Mouse (Mus musculus) layer of hippocampus, adult 2 months (tissue): Measurements from ENCODE around the gene Cdk17. TPM values are rescaled to one million over a fixed set of nuclear protein-coding genes. Genes with fewer than 3 reads are reported as not detected.
A peak's percentile ranks its signal among the peaks of the same experiment; 100 is the strongest.

Experiments used
- DNase-seq, 2 experiments: peaks; one replicate each; pipeline ENCODE4 v3.0.0; 2022; ENCODE audit warnings: low spot score in 2 of 2
- H3K27ac ChIP-seq: fragments of 200-600 bp; 2 replicates; pipeline ENCODE4 v1.8.1; 2022
- H3K4me3 ChIP-seq: fragments of 200-600 bp; 2 replicates; pipeline ENCODE4 v1.8.1; 2022; ENCODE audit warnings: mild to moderate bottlenecking
- CTCF ChIP-seq: fragments of 200-600 bp; conservative IDR thresholded peaks from 2 replicates; pipeline ENCODE4 v1.8.1; 2022; ENCODE audit warnings: antibody characterized with exemption, mild to moderate bottlenecking, moderate library complexity
- microRNA-seq, 2 experiments: library from miRNA; unstranded; fragments of <30 nt; microRNA quantifications; one replicate each; pipeline ENCODE4 v1.2.0; 2021
- total RNA-seq, 2 experiments: library from RNA; stranded (reverse); gene quantifications; 2 replicates each; pipeline ENCODE4 v1.2.3; 2021

Cdk17 gene
- total RNA-seq, 2 experiments from 2014 or later = 206 to 219 TPM

GRCm38 (mm10) chr10:93298208-93298607 lies 137.5 kb downstream of the Cdk17 start:
- DNase-seq = no peak
- Histone ChIP-seq H3K4me3 (no peak overlapping the region), H3K27ac (peak overlapping the region; percentile 61; the same call in 1 of the 2 replicates)
- no peak; the same call in 1 of the 2 replicates for TF ChIP-seq CTCF

DNA sequence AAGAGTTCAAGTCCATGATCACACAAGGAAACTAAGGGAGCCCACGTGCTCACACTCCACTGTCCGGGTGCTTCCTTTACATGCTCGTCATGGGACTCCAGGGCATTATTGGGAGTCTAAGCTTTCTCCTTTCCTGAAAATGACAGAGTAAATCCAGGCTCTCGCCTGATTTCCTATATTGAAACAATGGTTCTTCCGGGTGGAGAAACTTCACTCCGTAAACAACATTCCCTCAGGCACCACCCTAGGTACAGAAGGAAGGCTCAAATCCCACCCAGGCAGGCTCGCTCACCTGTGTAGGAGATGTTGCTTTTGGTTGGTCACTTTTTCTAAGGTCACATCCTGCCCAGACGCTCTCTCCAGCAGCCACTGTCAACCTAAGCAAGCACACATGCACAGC lies 141.2 kb downstream of the Cdk17 start:
- Histone ChIP-seq H3K4me3 (no peak overlapping the region), H3K27ac (peak overlapping the region; percentile 11; the same call in 1 of the 2 replicates)
- no peak for TF ChIP-seq CTCF
- no peak for DNase-seq

- Histone ChIP-seq H3K4me3 (no peak overlapping the region), H3K27ac (peak overlapping the region; percentile 23; the same call in 1 of the 2 replicates)
- no peak for DNase-seq
- TF ChIP-seq CTCF = no peak
These were observed 142.6 kb downstream of the Cdk17 start for GRCm38 (mm10) chr10:93303231-93303630.

- no peak overlapping the region for H3K4me3 ChIP-seq
- 0 out of 2 replicates have a peak overlapping the region, but pooled peaks have one; percentile 36 for H3K27ac ChIP-seq
These were observed 145.3 kb downstream of the Cdk17 start for GRCm38 (mm10) chr10:93305946-93306345.

DNA sequence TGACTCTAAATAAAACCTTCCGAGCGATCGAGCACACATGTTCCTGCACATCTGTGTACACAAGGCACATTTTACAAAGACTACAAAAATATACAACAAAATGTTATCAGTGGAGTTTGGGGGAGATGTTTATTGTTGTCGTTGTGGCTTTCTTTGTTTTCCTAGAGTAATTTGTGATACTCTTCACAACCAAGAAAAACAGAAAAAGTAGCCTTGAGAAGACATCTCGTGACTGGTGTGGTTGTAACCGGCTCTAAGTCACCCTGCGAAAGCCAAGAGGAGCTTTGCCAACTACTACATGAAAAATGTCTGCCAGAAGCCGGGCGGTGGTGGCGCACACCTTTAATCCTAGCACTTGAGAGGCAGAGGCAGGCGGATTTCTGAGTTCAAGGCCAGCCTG lies 145.7 kb downstream of the Cdk17 start:
- Histone ChIP-seq H3K27ac (0 out of 2 replicates have a peak overlapping the region, but pooled peaks have one; percentile 23), H3K4me3 (no peak overlapping the region)
- DNase-seq = no peak
- no peak for TF ChIP-seq CTCF

More at GRCm38 (mm10) chr10:93305946-93306345, 145.3 kb downstream of the Cdk17 start:
- DNase-seq = no peak
- TF ChIP-seq CTCF = no peak

- no peak for DNase-seq
- peak overlapping the region; percentile 88 for H3K27ac ChIP-seq
- peak overlapping the region; percentile 75 for H3K4me3 ChIP-seq
- no peak for TF ChIP-seq CTCF
These were observed 148.7 kb downstream of the Cdk17 start for GRCm38 (mm10) chr10:93309131-93309933.

DNA sequence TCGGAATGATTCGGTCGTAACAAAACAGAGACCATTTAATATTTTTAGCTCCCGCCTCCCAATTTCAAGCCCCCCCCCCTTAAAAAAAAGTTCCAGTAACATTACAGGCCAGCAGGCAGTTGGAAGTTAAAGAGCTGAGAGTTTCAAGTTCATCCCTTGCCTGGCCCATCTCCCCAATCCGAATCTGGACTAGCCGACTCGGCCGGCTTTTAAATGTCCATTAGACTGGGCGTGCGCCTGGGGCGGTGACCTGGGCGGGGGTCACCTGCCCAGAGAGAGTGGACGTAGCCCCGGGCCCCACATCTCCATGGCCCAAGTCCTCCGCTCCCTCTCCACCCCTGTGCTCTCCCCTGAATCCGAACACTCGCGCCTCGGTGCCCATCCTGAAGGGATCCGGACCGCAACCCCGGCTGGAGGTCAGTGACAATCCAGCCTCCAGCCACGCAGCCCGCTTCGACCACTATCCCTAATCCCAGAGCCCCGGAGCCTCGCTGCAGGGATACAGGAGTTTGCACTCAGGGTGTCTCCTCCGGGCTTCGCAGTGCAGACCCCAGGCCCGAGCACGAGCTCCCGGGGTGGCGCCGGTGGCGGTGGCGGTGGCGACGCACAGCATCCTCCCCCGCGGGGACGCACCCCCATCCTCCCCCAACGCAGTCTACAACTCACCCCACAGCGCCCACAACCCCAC lies 149.4 kb downstream of the Cdk17 start:
- no peak for TF ChIP-seq CTCF
- DNase-seq = no peak
- H3K4me3 ChIP-seq = peak overlapping the region; percentile 75
- H3K27ac ChIP-seq = peak overlapping the region; percentile 88

GRCm38 (mm10) chr10:93310721-93311411 lies 150.2 kb downstream of the Cdk17 start, which contains the start of gene Elk3:
Gene Elk3, minus strand, starts transcription at chr10:93311135.
- H3K4me3 ChIP-seq = peak within 1 kb of the TSS; percentile 75
- DNase-seq = no peak
- TF ChIP-seq CTCF = no peak
- peak within 1 kb of the TSS; percentile 88 for H3K27ac ChIP-seq

- Histone ChIP-seq H3K27ac (peak overlapping the region; percentile 69), H3K4me3 (peak overlapping the region; percentile 75)
- DNase-seq = no peak
- TF ChIP-seq CTCF = no peak
These were observed 150.9 kb downstream of the Cdk17 start for GRCm38 (mm10) chr10:93311576-93311975.

Small RNAs within 50 kb of the gene (microRNA-seq; reads per million reads assigned to microRNA genes)
- 0.32 to 0.37 reads per million in 2 experiments for gene Mir1931

Other genes starting within 250 kb of the Cdk17 start
- gene Cfap54, start 79.3 kb upstream of the Cdk17 start, total RNA-seq = 10 to 100 TPM; 20.7 to 22.9 TPM
- gene Elk3, start 150.3 kb downstream of the Cdk17 start, total RNA-seq = 1 to 10 TPM; 8.9 to 9.7 TPM